Mouse (Mus musculus) Patski (cell line): ENCODE data around the gene 4931428F04Rik. TPM values are rescaled to one million over a fixed set of nuclear protein-coding genes. Genes with fewer than 3 reads are reported as not detected.

Source experiments
- ATAC-seq: fragments of 100-300 bp; one replicate; pipeline ENCODE4 v1.8.0; 2021
- CTCF ChIA-PET: fragments of 350-600 bp; sonication (Branson Sonifier 250); formaldehyde crosslinking; loops from one replicate; lab custom pipeline; 2022; ENCODE audit warnings: inconsistent platforms; lab: Charles Lee
- POLR2A ChIA-PET: fragments of 350-600 bp; sonication (Branson Sonifier 250); formaldehyde crosslinking; loops from one replicate; lab custom pipeline; 2022; ENCODE audit warnings: antibody characterized with exemption, inconsistent platforms; lab: Charles Lee
- DNase-seq: peaks from one replicate; pipeline ENCODE4 v3.0.0-alpha.2; 2011; ENCODE audit warnings: low read depth, low spot score
- H3K27me3 ChIP-seq: fragments of 371-371 bp; one replicate; pipeline ENCODE4 v1.5.1; 2021
- CTCF ChIP-seq: fragments of 100-300 bp; IDR thresholded peaks from one replicate; pipeline ENCODE4 v1.5.1; 2021
- in situ Hi-C: fragments of 300-500 bp; cut with MboI; formaldehyde crosslinking; loops from 3 replicates; pipeline ENCODE4 v1.11.1; 2018; ENCODE audit warnings: low pct_unique_long_range_greater_than_20kb, mixed read lengths
- polyA plus RNA-seq: library from polyadenylated mRNA; unstranded; gene quantifications from one replicate; pipeline ENCODE4 v1.2.3, GENCODE M21; 2021

The 4931428F04Rik gene
- polyA plus RNA-seq, 1 experiment from 2014 or later: 10.7 TPM

DNA sequence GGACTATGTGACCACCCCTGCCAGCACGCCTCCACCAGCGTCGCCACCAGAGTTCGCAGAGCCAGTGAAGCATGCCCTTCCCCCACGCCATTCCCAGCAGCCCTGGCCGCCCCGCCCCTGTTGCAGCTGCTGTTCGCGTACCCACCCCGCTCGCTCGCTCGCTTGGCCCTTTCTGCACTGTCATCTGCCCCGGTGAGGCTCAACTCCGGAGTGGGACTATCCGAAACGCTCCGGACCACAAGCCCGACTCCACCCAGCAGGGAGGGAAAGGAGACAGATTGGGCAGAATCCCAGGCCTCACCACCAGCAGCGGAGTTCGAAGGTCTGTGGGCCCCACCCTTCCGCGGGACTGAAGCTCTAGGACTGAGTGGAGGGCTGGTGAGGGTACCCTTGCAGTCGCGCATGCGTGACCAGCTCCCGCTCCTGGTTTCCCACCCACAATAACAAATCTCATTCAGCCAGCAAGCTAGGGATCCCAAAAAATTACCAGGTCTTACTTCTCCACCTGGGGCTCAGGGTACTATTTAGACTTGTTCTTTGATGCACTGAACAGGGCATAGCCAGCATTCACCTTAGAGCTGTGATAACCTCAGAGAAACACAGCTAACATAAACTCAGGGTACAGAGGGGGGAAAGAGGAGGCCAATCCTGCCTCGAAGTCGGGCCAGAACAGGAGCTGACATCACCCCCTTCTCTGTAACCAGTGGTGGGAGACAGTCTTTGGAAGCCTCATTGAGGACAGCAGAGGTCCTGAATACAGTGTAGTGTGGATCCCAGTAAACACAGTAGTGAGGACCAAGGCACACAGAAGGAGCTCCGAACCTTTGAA lies 13.2 kb downstream of the 4931428F04Rik start:
- in situ Hi-C loops: no loop called here
- DNase-seq (no peak), ATAC-seq (no peak)
- no peaks in the 10 kb centered on the region for H3K27me3 ChIP-seq
- CTCF ChIA-PET: interaction anchor here (1.0 to 1.9 kb wide), 2 partner anchors 12 to 14 kb away, joined by 5 to 6 read pairs; partner anchors contain the start of genes Fbxl8 and Tradd
- no peak for TF ChIP-seq CTCF
- POLR2A ChIA-PET: no interaction called here

DNA sequence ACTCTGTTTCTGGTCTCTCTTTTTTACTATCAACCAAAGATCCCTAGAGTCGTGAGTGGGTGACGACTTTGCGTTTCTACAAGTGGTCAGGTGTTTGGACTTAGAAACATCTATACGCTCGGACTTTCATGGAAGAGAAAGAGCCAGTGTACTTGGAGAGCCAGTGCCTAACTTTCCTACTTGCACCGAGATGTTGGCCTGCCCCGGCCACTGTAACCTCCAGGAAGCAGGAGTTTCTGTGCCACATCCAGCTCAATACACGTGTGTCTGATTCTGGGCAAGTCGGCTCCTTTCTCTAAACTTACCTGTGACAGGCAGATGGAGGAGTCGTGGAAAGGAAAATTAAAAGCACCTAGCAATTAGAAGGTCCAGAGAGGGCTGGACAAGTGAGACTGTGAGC lies 13.8 kb downstream of the 4931428F04Rik start, which contains the start of gene Nol3:
Gene Nol3, plus strand, starts transcription at position 301 of the 400 bp plus-strand sequence.
- in situ Hi-C loops: no loop called here
- DNase-seq: no peak
- TF ChIP-seq CTCF: no peak
- POLR2A ChIA-PET: no interaction called here
- CTCF ChIA-PET: interaction anchor here (1.9 kb wide), 1 partner anchor 14 kb away, joined by 6 read pairs; no protein-coding TSS in a partner anchor
- ATAC-seq: no peak
- no peaks in the 10 kb centered on the region for H3K27me3 ChIP-seq

DNA sequence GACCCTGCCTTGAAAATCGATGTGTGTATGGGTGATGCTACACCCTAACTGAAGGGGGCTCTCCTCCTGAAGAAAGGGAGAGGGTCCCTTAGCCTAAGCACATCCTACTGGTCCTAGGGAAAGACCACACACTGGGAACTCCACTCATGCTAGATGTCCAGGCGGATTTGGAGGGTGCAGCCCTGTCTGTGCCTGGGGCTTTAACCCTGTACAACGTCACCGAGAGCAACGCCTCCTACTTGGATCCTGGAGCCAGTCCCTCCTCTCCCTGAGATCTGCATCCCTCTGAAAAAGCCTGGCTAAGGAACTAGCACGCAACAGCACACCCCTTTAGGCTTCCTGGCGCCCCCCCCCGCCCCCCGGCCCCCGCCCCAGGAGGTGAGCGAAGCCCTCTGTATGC lies 14.3 kb downstream of the 4931428F04Rik start:
- CTCF ChIA-PET: interaction anchor here (1.9 to 2.3 kb wide), 2 partner anchors 11 to 15 kb away, joined by 6 to 8 read pairs; no protein-coding TSS in a partner anchor
- ATAC-seq (no peak), DNase-seq (no peak)
- TF ChIP-seq CTCF: no peak
- POLR2A ChIA-PET: no interaction called here
- in situ Hi-C loops: no loop called here
- H3K27me3 ChIP-seq: no peaks in the 10 kb centered on the region

DNA sequence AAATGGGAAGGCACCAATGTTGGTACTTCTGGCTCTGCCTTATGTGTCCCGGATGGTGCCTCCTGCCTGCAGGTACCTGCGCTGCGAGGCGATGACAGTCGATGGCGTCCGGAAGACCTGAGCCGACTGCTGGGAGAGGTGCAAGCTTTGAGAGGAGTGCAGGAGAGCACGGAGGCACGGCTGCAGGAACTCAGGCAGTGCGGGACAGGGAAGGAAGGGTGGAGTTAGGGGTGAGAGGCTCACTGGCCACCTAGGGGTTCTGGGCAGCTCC lies 18.8 kb downstream of the 4931428F04Rik start:
- ATAC-seq (no peak), DNase-seq (no peak)
- ChIA-PET CTCF (no interaction called here), POLR2A (no interaction called here)
- in situ Hi-C loops: no loop called here
- H3K27me3 ChIP-seq: no peaks in the 10 kb centered on the region
- TF ChIP-seq CTCF: no peak

DNA sequence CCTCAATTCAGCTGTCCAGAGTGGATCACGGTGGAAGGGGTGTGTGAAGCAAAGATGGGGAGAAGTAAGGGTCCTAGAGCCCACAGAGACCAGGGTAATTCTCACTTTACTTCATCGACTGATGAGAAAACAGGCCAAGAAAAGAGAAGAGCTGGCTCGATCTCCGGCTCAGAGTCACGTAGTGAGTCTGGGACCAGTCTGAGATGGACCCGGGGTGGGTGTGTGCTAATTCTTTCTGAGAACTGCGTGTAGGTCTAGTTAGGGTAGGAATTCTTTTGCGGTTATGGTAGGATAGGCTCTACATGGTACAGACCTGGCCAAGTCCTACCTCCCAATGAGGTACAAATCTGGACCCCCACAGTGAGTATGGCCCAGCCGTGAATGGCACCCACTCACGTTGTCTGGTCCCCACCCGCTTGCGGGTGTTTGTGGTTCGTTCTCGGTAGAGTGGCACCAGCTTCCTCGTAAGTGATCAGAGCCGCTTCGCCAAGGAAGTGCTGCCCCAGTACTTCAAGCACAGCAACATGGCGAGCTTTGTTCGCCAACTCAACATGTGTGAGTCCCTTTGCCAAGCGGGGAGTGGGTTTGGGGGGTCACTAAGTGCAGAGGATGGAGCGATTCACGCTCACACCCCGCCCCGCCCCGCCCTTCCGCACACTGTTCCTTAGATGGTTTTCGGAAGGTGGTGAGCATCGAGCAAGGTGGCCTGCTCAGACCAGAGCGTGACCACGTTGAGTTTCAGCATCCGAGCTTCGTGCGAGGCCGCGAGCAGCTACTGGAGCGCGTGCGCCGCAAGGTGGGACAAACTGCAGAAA lies 19.4 kb downstream of the 4931428F04Rik start:
- TF ChIP-seq CTCF: no peak
- no peak for ATAC-seq
- ChIA-PET CTCF (no interaction called here), POLR2A (no interaction called here)
- in situ Hi-C loops: no loop called here
- DNase-seq: no peak
- H3K27me3 ChIP-seq: no peaks in the 10 kb centered on the region

DNA sequence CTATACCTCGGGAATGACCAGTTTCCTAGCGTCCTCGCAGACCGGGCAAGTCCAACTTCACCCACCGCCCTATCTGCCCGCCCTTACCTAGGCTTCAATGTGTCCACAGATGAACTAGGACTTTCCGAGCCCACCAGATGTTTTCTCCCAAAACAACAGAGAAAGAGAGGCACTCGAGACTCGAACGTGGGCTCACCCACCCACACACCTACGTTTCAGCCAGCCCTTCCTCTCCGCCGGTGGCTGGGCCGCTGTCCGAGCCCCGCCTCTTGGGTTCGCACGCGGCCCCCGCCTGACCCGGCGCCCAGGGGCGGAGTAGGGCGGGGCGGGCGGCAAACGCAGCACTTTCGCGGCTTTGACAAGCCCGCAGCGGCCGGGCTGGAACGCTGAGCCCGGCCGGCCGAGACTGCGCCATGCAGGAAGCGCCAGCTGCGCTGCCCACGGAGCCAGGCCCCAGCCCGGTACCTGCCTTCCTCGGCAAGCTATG lies 20.2 kb downstream of the 4931428F04Rik start, which contains the start of gene Hsf4:
Gene Hsf4, plus strand, starts transcription at position 341 of the 487 bp plus-strand sequence.
- ATAC-seq (no peak), DNase-seq (no peak)
- ChIA-PET CTCF (no interaction called here), POLR2A (no interaction called here)
- H3K27me3 ChIP-seq: no peaks in the 10 kb centered on the region
- in situ Hi-C loops: no loop called here
- no peak for TF ChIP-seq CTCF

DNA sequence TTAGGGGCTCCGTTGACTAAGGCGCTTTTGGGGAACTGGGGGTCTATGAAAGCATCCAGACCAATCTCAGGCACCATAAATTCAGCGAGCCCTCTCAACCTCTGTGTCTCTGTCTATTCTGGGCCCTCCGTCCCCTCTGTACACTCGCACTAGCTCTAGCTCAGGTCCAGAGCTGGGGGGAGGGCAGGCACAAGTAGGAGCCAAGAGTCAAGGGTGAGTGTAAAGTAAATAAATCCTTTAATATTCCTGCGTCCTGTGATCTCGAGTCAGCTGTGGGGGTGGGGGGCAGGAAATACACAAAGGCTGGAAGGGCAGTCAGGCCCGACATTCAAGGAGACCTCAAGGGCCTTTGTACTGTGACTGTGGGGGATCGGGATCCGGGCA lies 20.6 kb downstream of the 4931428F04Rik start:
- in situ Hi-C loops: no loop called here
- ATAC-seq: no peak
- no peak for TF ChIP-seq CTCF
- DNase-seq: no peak
- POLR2A ChIA-PET: no interaction called here
- no peaks in the 10 kb centered on the region for H3K27me3 ChIP-seq
- CTCF ChIA-PET: no interaction called here

DNA sequence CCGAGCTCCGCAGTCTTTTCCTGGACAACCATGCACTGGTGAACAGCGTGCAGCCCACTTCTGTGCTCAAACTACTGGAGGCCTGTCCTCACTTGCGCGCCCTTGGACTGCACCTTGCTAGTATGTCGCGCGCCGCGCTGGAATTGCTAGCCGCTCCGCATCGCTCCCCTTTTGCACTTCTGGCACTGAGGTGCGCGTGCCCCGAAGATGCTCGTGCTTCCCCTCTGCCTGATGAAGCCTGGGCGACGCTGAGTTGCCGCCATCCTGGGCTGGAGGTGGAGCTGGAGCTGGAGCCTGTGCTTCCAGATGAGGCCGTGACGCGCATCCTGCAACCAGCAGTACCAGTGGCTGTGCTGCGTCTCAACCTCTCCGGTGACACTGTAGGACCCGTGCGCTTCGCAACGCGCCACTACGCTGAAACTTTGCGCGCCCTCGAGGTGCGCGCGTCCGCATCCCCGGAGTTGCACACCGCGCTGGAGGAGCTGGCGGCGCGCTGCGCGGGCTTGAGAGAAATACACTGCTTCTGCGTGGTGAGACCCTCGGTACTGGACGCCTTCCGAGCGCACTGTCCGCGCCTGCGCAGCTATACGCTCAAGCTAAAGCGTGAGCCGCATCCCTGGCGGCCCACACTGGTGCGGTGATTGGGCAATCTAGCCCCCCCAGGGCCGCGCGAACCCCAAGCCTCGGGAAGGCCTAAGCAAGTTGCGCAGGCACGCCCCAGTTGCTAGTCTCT lies 21.2 kb downstream of the 4931428F04Rik start:
- no peak for TF ChIP-seq CTCF
- no peak for DNase-seq
- ATAC-seq: no peak
- in situ Hi-C loops: no loop called here
- CTCF ChIA-PET: no interaction called here
- H3K27me3 ChIP-seq: no peaks in the 10 kb centered on the region
- POLR2A ChIA-PET: no interaction called here

DNA sequence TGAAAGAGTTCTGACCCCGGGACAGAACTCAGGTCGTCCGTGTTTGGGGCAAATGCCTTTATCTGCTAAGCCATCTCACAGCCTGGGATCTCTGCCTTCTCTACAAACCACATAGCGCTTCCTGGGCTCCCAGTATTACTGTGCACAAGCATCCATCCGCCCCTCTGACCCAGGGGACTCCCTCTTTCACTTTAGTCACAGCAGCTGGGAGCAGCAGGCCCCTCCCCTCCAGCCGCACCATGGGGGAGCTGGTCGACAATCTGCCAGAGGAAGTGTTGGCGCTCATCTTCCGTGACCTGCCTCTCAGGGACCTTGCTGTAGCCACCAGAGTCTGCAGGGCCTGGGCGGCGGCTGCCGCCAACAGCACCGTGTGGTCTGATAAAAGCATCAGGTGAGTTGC lies 22.9 kb downstream of the 4931428F04Rik start:
- ChIA-PET POLR2A (no interaction called here), CTCF (no interaction called here)
- no peak for TF ChIP-seq CTCF
- in situ Hi-C loops: no loop called here
- DNase-seq (no peak), ATAC-seq (no peak)
- no peaks in the 10 kb centered on the region for H3K27me3 ChIP-seq

DNA sequence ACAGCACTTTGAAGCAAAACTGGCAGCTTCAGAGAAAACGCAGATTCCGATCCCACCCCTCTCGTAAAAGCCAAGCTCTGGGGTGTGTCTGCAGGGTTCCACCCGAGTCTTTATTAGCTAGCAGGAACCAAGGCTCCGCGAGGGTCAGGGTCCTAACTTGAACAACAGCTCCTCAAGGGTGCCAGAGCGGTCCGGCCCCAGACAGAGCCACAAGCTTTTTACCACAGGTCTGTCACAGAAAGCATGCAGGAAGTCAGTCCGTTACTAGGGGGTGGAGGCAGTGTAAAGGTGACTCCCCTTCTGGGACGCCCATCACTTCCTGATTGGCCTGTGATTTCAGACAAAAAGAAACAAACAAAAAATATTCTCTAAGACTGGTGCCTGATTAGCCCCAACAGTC lies 24.5 kb downstream of the 4931428F04Rik start:
- in situ Hi-C loops: no loop called here

More for the DNA sequence above, 24.5 kb downstream of the 4931428F04Rik start:
- ChIA-PET POLR2A (interaction anchor here (1.0 to 1.3 kb wide), 2 partner anchors 10 to 24 kb away, joined by 3 to 4 read pairs; partner anchors contain the start of genes 4931428F04Rik and B3gnt9), CTCF (interaction anchor here (0.9 to 1.5 kb wide), 6 partner anchors 10 to 25 kb away, joined by 3 to 5 read pairs (median 3); partner anchors contain the start of gene B3gnt9)
- no peaks in the 10 kb centered on the region for H3K27me3 ChIP-seq
- TF ChIP-seq CTCF: no peak
- ATAC-seq (peak; percentile 45), DNase-seq (no peak)
